Mouse (Mus musculus) hindbrain, embryonic 15.5 days (tissue): ENCODE results near the gene Postn. TPM values are rescaled to one million over a fixed set of nuclear protein-coding genes. Genes with fewer than 3 reads are reported as not detected.
A peak's percentile ranks its signal among the peaks of the same experiment; 100 is the strongest.

ENCODE experiments used
- ATAC-seq: fragments of 200-750 bp; cut with Nextera tagmentation; 2 replicates; pipeline ENCODE4 v1.8.0; 2017; ENCODE audit warnings: low read depth, moderate number of reproducible peaks, moderate TSS enrichment; ENCODE audit not compliant: low FRiP score
- H3K27ac ChIP-seq: fragments of 300-500 bp; sonication (generic); replicated peaks from 2 replicates; pipeline ENCODE4 v1.5.1; 2015; ENCODE audit warnings: mild to moderate bottlenecking, inconsistent platforms
- H3K27me3 ChIP-seq: fragments of 300-500 bp; sonication (generic); 2 replicates; pipeline ENCODE4 v1.6.1; 2015; ENCODE audit warnings: control low read depth, inconsistent platforms
- H3K36me3 ChIP-seq: fragments of 300-500 bp; sonication (generic); 2 replicates; pipeline ENCODE4 v1.6.1; 2015; ENCODE audit warnings: control low read depth, inconsistent platforms
- H3K4me1 ChIP-seq: fragments of 300-500 bp; sonication (generic); replicated peaks from 2 replicates; pipeline ENCODE4 v1.6.1; 2015; ENCODE audit warnings: control low read depth, inconsistent platforms
- H3K4me2 ChIP-seq: fragments of 300-500 bp; sonication (generic); 2 replicates; pipeline ENCODE4 v1.6.1; 2015; ENCODE audit warnings: moderate library complexity, mild to moderate bottlenecking, inconsistent platforms
- H3K4me3 ChIP-seq: fragments of 300-500 bp; sonication (generic); 2 replicates; pipeline ENCODE4 v1.5.1; 2015; ENCODE audit warnings: mild to moderate bottlenecking, inconsistent platforms
- H3K9ac ChIP-seq: fragments of 300-500 bp; sonication (generic); 2 replicates; pipeline ENCODE4 v1.6.1; 2015; ENCODE audit warnings: inconsistent platforms
- H3K9me3 ChIP-seq: fragments of 300-500 bp; sonication (generic); 2 replicates; pipeline ENCODE4 v1.6.1; 2016; ENCODE audit warnings: control low read depth, inconsistent platforms
- whole genome bisulfite sequencing: fragments of 180-500 bp; shearing (Covaris S2); methylation state at CpG from one replicate; pipeline ENCODE4 v1.1.7; 2015; 5-methylcytosine and 5-hydroxymethylcytosine counted together
- polyA plus RNA-seq: library from polyadenylated mRNA; unstranded; fragments of >200 nt; fragmentation: Nextera tagmentation; extraction: Ambion mirVana; gene quantifications from 2 replicates; pipeline ENCODE4 v1.2.1, GENCODE M21; 2015

Postn gene
- 23.0 and 27.7 TPM in 2 replicates for polyA plus RNA-seq

- H3K4me2 ChIP-seq: no peak within 1 kb of the TSS
- 49% methylated on average over 6 of the region's 6 CpGs for WGBS
- no peak for ATAC-seq
- no peaks in the 10 kb centered on the region for H3K36me3 ChIP-seq
- H3K4me1 ChIP-seq: 0 out of 2 replicates have a peak, but pooled peaks cover 2% of the 10 kb centered on the region
- no peak within 1 kb of the TSS for H3K27ac ChIP-seq
- no peaks in the 10 kb centered on the region for H3K27me3 ChIP-seq
- no peak within 1 kb of the TSS for H3K4me3 ChIP-seq
- no peaks in the 10 kb centered on the region for H3K9me3 ChIP-seq
- H3K9ac ChIP-seq: no peak within 1 kb of the TSS
These were observed at the start of gene Postn for GRCm38 (mm10) chr3:54360897-54361296. TSS of gene Postn (plus strand) at chr3:54361109.

DNA sequence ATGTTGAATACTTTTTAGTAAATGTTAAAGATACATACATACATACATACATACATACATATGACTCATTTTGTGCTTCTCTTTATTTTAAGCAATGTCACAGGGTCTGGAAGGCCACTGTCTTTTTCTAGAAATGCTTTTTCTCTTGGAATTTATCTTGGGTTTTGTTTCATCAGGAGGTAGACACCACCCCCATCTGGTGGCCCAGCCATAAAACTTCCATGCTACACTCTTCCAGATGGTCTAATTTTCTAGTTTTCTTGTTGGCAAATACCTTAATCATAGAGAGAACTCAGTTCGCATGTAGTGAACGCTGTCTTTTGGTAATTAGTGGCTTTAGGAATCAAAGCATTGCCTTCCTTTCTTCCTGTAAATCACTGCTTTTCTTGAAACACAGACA, 46.9 kb upstream of the Postn start:
- Histone ChIP-seq H3K36me3 (no peaks in the 10 kb centered on the region), H3K9ac (no peak overlapping the region), H3K27me3 (no peaks in the 10 kb centered on the region), H3K27ac (no peak overlapping the region), H3K4me3 (no peak overlapping the region), H3K4me1 (no peaks in the 10 kb centered on the region), H3K4me2 (no peak overlapping the region), H3K9me3 (no peaks in the 10 kb centered on the region)
- 89% methylated on average over 2 of the region's 2 CpGs for WGBS
- no peak for ATAC-seq

DNA sequence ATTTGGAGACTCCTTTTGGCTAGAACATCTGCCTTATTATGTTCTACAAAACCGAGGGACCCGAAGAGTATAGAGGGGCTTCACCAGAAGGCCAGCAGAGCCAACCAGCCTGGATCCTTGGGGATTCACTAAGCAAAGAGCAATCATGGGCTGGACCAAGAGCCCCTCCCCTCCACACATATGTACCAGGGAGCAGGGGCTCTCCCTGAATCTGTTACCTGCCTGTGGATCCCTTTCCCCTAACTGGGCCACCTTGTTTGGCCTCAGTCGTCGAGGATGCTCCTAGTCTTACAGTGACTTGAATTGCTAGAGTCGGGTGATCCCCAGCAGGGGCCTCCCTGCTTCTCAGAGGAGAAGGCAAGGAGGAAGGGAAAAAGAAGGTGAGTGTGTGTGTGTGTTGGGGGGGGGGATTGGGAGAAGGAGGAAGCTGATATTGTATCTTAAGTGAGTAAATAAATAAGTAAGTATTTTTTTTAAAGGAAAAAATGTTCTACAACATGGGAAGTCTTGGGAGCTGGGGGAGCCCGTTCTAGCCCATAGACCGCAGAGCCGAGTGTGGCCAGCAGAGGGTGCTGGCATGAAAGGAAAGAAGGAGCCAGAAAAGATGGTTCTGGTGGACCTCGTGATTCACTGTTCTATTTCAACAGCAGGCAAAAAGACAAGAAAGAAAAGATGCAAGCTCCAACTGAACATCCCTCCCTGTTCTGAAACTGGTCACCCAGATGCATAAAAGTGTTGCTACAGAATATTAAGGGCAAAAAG, 7.8 kb upstream of the Postn start:
- H3K9ac ChIP-seq: no peak overlapping the region
- no peak overlapping the region for H3K27ac ChIP-seq
- H3K4me1 ChIP-seq: 0 out of 2 replicates have a peak, but pooled peaks cover 2% of the 10 kb centered on the region
- no peak for ATAC-seq
- no peak overlapping the region for H3K4me2 ChIP-seq
- 33% methylated on average over 9 of the region's 9 CpGs for WGBS
- no peaks in the 10 kb centered on the region for H3K36me3 ChIP-seq
- no peak overlapping the region for H3K4me3 ChIP-seq
- H3K9me3 ChIP-seq: no peaks in the 10 kb centered on the region
- H3K27me3 ChIP-seq: no peaks in the 10 kb centered on the region

DNA sequence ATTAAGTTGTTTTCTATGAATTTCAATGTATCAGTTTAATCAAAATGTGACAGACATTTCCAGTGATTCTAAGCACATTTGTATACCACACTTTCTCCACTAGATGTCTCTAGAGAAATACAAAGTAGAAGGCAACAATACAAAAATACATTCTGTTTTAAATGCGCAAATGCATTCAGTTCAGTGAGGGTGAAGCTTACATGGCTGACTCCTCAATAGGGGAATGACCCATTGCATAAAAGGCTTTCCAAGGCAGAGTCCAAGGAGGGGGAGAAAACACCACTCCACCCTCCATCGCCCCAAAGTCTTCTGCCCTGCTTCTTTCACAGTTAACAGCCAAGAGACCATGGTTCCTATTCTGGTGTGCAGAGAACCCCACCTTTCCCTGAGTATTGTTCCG, 3.3 kb upstream of the Postn start:
- 65% methylated on average over 3 of the region's 3 CpGs for WGBS
- Histone ChIP-seq H3K4me1 (0 out of 2 replicates have a peak, but pooled peaks cover 2% of the 10 kb centered on the region), H3K4me3 (no peak overlapping the region), H3K36me3 (no peaks in the 10 kb centered on the region), H3K27me3 (no peaks in the 10 kb centered on the region), H3K27ac (no peak overlapping the region), H3K4me2 (no peak overlapping the region), H3K9me3 (no peaks in the 10 kb centered on the region), H3K9ac (no peak overlapping the region)
- peak; percentile 48; the same call in 1 of the 2 replicates for ATAC-seq

DNA sequence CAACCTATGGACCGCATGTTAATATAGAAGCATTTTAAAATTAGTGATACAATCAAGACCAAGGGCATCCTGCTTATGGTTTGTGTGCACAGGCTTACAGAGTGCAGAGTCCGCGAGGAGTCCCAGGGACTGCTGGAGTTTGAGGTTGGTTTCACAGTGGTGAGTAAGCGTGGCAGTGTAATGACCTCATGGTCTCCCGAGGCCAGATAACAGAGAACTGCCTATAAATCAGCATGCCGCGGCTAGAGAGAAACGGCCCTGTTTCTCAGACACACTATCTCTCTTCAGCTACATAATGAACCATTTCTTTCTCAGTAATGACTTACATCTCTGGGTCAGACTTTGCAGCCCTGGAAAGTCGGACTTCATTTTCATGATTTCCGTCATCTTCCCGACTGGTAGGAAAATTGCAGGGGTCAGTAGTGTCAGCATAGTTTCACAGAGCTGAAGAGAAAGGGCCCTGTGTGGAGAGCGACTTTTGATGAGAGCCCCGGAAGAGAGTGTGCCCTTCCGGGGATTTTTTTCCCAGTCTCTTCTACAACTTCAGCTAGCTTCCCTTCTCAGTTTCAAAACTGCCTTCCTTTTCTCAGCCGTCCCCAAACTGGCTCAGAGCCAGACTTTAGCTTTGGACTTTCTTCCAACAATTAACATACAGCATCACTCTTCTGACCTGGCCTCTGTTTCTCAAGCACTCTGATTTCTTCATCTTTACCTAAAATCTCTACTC, 2.3 kb upstream of the Postn start:
- H3K9ac ChIP-seq: no peak overlapping the region
- 0 out of 2 replicates have a peak, but pooled peaks cover 2% of the 10 kb centered on the region for H3K4me1 ChIP-seq
- no peaks in the 10 kb centered on the region for H3K36me3 ChIP-seq
- WGBS: 48% methylated on average over 15 of the region's 15 CpGs
- ATAC-seq: peak; percentile 61; the same call in 1 of the 2 replicates
- no peaks in the 10 kb centered on the region for H3K27me3 ChIP-seq
- no peak overlapping the region for H3K4me3 ChIP-seq
- no peaks in the 10 kb centered on the region for H3K9me3 ChIP-seq
- no peak overlapping the region for H3K4me2 ChIP-seq
- H3K27ac ChIP-seq: no peak overlapping the region

DNA sequence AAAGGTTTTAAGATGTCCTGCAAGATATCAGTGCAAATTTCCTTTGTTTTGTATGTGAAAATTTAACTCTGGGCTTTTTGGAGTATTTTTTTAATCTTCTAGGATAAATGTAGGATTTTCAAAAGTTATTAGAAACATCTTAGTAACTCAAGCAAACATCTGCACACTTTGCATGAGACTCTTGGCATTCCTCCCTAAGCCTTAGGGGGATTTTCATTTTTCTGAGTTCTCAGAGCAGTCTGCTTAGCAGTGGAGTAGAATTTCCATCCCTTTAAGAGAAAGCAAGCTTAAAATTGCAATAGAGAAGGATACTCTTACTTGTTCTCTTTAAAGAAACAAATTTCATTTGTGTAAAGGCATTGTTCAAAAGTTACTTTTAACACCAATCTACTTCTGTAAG, 747 bp downstream of the Postn start:
- no peak overlapping the region for H3K4me2 ChIP-seq
- no peaks in the 10 kb centered on the region for H3K36me3 ChIP-seq
- H3K27ac ChIP-seq: no peak overlapping the region
- no peaks in the 10 kb centered on the region for H3K9me3 ChIP-seq
- no peak overlapping the region for H3K9ac ChIP-seq
- no peaks in the 10 kb centered on the region for H3K27me3 ChIP-seq
- H3K4me3 ChIP-seq: no peak overlapping the region
- ATAC-seq: no peak
- H3K4me1 ChIP-seq: 0 out of 2 replicates have a peak, but pooled peaks cover 2% of the 10 kb centered on the region

DNA sequence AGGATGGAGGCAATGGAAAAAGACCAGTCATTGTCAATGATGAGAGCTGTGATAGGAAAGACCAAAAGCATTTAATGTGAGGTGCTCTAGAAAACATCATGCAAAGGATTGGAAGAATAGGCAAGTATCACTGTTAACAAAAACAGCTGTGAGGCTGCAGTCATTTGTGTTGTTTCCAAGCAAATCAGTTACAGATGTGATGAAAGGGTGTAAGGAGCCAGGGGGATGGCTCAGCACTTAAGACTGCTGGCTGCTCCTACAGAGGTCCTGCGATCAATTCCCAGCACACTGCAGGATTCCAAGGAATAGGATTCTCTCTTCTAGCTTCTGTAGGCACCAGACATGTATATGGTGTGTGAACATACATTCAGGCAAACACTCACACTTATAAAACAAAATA, 10.1 kb downstream of the Postn start:
- Histone ChIP-seq H3K9me3 (no peaks in the 10 kb centered on the region), H3K36me3 (no peaks in the 10 kb centered on the region), H3K27me3 (no peaks in the 10 kb centered on the region), H3K4me3 (no peak overlapping the region), H3K9ac (no peak overlapping the region), H3K27ac (no peak overlapping the region), H3K4me1 (no peaks in the 10 kb centered on the region), H3K4me2 (no peak overlapping the region)
- no peak for ATAC-seq
- WGBS: 97% methylated on average over 1 of the region's 1 CpGs

DNA sequence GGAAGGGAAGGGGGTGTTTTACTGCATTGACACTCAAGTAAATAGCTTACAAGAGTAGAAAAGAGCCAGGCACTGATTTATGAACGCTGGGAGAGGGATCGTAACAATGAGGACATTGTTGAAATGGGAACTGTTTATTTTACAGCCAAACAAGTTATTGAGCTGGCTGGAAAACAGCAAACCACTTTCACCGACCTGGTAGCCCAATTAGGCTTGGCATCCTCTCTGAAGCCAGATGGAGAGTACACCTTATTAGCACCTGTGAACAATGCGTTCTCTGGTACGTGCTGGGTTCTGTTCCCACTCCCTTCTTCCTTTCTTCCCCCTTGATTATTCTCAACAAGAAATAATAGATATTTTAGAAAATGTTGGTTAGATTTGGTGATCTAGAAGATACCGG, 11.7 kb downstream of the Postn start:
- no peak overlapping the region for H3K9ac ChIP-seq
- no peaks in the 10 kb centered on the region for H3K4me1 ChIP-seq
- no peak for ATAC-seq
- H3K4me2 ChIP-seq: no peak overlapping the region
- H3K9me3 ChIP-seq: no peaks in the 10 kb centered on the region
- no peak overlapping the region for H3K27ac ChIP-seq
- H3K27me3 ChIP-seq: no peaks in the 10 kb centered on the region
- H3K4me3 ChIP-seq: no peak overlapping the region
- H3K36me3 ChIP-seq: no peaks in the 10 kb centered on the region
- WGBS: 72% methylated on average over 6 of the region's 6 CpGs

GRCm38 (mm10) chr3:54376014-54376413, 15.1 kb downstream of the Postn start:
- Histone ChIP-seq H3K9me3 (no peaks in the 10 kb centered on the region), H3K4me1 (no peaks in the 10 kb centered on the region), H3K9ac (no peak overlapping the region), H3K36me3 (no peaks in the 10 kb centered on the region), H3K27ac (no peak overlapping the region), H3K27me3 (no peaks in the 10 kb centered on the region), H3K4me3 (no peak overlapping the region), H3K4me2 (no peak overlapping the region)
- ATAC-seq: no peak
- 97% methylated on average over 6 of the region's 6 CpGs for WGBS

- H3K27me3 ChIP-seq: no peaks in the 10 kb centered on the region
- no peak overlapping the region for H3K4me2 ChIP-seq
- no peak for ATAC-seq
- H3K9me3 ChIP-seq: no peaks in the 10 kb centered on the region
- no peak overlapping the region for H3K27ac ChIP-seq
- H3K9ac ChIP-seq: no peak overlapping the region
- no peak overlapping the region for H3K4me3 ChIP-seq
- no peaks in the 10 kb centered on the region for H3K4me1 ChIP-seq
- no peaks in the 10 kb centered on the region for H3K36me3 ChIP-seq
- 28% methylated on average over 2 of the region's 2 CpGs for WGBS
These were observed 16.7 kb downstream of the Postn start for GRCm38 (mm10) chr3:54377647-54378046.

DNA sequence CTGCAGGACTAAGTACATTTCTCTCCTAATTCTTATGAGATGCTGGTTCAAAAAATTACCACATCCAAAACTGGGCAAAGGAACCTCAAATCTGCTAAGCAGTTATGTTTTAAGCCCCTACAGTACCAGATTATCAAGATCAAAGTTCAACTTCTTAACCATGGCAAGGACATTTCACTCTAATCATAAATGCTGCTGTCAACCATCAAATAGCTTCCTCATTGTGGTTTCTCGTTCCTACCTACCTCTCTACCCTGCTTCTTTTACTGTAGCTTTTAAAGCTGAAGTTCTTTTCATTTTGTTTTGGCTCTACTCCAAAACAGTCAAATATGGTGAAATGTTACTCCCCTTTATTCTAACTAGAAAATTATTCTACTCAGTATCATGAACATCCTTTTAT, 17.2 kb downstream of the Postn start:
- Histone ChIP-seq H3K9me3 (no peaks in the 10 kb centered on the region), H3K9ac (no peak overlapping the region), H3K27me3 (no peaks in the 10 kb centered on the region), H3K4me3 (no peak overlapping the region), H3K27ac (no peak overlapping the region), H3K36me3 (no peaks in the 10 kb centered on the region), H3K4me2 (no peak overlapping the region), H3K4me1 (no peaks in the 10 kb centered on the region)
- WGBS: 52% methylated on average over 1 of the region's 1 CpGs
- ATAC-seq: no peak

DNA sequence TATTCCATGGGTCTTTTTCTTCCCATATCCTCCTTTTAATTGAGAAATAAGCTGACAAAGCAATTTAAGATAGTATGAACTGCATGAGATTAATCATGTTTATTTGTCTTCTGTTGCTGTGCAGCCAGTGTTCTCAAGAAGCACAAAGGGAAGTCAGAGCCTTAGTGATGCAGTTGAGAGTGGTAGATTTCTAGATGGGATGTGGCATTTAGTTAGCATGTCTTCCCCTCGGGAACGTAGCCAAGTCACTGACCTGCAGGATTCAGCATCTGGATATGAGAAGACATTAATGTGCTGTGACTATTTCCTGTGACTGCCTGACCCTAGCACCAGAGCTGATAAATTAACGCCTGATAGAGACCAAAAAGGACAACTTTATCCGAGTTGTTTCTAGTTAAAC, 19.1 kb downstream of the Postn start:
- H3K27ac ChIP-seq: no peak overlapping the region

More for the DNA sequence above, 19.1 kb downstream of the Postn start:
- WGBS: 70% methylated on average over 4 of the region's 4 CpGs
- H3K9me3 ChIP-seq: no peaks in the 10 kb centered on the region
- H3K9ac ChIP-seq: no peak overlapping the region
- ATAC-seq: no peak
- no peaks in the 10 kb centered on the region for H3K36me3 ChIP-seq
- H3K27me3 ChIP-seq: no peaks in the 10 kb centered on the region
- no peaks in the 10 kb centered on the region for H3K4me1 ChIP-seq
- H3K4me2 ChIP-seq: no peak overlapping the region
- H3K4me3 ChIP-seq: no peak overlapping the region
